Comparison of ENCODE assay signal across 8 mouse cellular contexts in the genomic region with DNA sequence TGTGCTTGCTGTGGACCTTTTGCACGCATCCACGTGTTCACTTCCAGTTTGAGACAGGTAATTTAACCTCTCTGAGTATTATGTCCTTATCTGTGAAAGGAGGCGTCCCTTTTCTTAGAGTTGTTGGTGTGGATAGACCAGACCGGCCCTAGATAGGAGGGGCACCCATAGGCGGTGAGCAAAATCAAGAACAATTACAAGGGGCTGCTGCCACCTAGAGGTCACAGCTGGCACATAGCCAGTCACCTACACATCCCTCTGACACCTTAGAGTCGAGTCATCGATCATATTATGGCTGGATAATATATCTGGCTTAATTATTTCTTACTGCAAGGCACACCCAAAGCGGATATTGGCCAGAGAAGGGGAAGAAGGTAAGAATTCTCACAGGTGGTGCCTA. TPM values are rescaled to one million over a fixed set of nuclear protein-coding genes. Genes with fewer than 3 reads are reported as not detected.
A peak's percentile ranks its signal among the peaks of the same experiment; 100 is the strongest.
DNase-seq lines count a peak whose midpoint lies in the region; ATAC-seq and TF ChIP-seq lines count a peak whose summit lies in the region.

No protein-coding gene starts in this region.

- peak overlapping the region; percentile 8; the same call in 1 of the 2 replicates for H3K4me2 ChIP-seq in heart, embryonic 14.5 days (ENCODE audit: low read length)
- no peak overlapping the region for H3K4me2 ChIP-seq in midbrain, embryonic 12.5 days (replicated peaks)
- H3K4me2 ChIP-seq in stomach, embryonic 14.5 days (replicated peaks; ENCODE audit: low read depth, low read length) = no peak overlapping the region

- TF ChIP-seq CTCF in layer of hippocampus, adult 2 months (conservative IDR thresholded peaks at IDR 0.05) = peak; percentile 75

- ATAC-seq in heart, embryonic 14.5 days (ENCODE audit: insufficient number of reproducible peaks, insufficient read depth, low FRiP score, low read depth) = 0 out of 2 replicates have a peak, but pooled peaks have one; percentile 11
- peak; percentile 13; the same call in 1 of the 2 replicates for ATAC-seq in midbrain, embryonic 12.5 days (ENCODE audit: low FRiP score, low read depth)
- 0 out of 2 replicates have a peak, but pooled peaks have one; percentile 15 for ATAC-seq in stomach, embryonic 14.5 days (ENCODE audit: insufficient number of reproducible peaks, insufficient read depth, low FRiP score, low read depth)

- peaks cover 20% of the 10 kb centered on the region for H3K36me3 ChIP-seq in heart, embryonic 14.5 days (ENCODE audit: control insufficient read depth, insufficient read depth, low read length)
- H3K36me3 ChIP-seq in midbrain, embryonic 12.5 days = no peaks in the 10 kb centered on the region
- H3K36me3 ChIP-seq in stomach, embryonic 14.5 days (ENCODE audit: control insufficient read depth, insufficient read depth, low read length) = no peaks in the 10 kb centered on the region

- no peak overlapping the region for H3K4me3 ChIP-seq in layer of hippocampus, adult 2 months
- H3K4me3 ChIP-seq in heart, embryonic 14.5 days (ENCODE audit: control insufficient read depth in 1 of 2, insufficient read depth in 1 of 2, low read depth in 1 of 2, low read length in 2 of 2) = no peak overlapping the region
- H3K4me3 ChIP-seq in midbrain, embryonic 12.5 days = no peak overlapping the region
- H3K4me3 ChIP-seq in stomach, embryonic 14.5 days (ENCODE audit: low read depth, low read length) = no peak overlapping the region

- H3K9ac ChIP-seq in heart, embryonic 14.5 days (ENCODE audit: low read length) = no peak overlapping the region
- no peak overlapping the region for H3K9ac ChIP-seq in midbrain, embryonic 12.5 days (replicated peaks)
- H3K9ac ChIP-seq in stomach, embryonic 14.5 days (replicated peaks; ENCODE audit: low read depth, low read length) = no peak overlapping the region

- no peak overlapping the region for H3K27ac ChIP-seq in layer of hippocampus, adult 2 months
- H3K27ac ChIP-seq in heart, embryonic 14.5 days (replicated peaks in 1 of 2; ENCODE audit: control insufficient read depth in 1 of 2, insufficient read depth in 1 of 2, low read depth in 2 of 2, low read length in 2 of 2) = no peak overlapping the region
- H3K27ac ChIP-seq in midbrain, embryonic 12.5 days (replicated peaks) = no peak overlapping the region
- H3K27ac ChIP-seq in stomach, embryonic 14.5 days (ENCODE audit: low read length) = no peak overlapping the region

- 8% methylated on average over 8 of the region's 8 CpGs for WGBS in heart, embryonic 14.5 days
- WGBS in midbrain, embryonic 12.5 days = 17% methylated on average over 8 of the region's 8 CpGs
- 14% methylated on average over 8 of the region's 8 CpGs for WGBS in stomach, embryonic 14.5 days

- H3K4me1 ChIP-seq in heart, embryonic 14.5 days (ENCODE audit: control insufficient read depth in 2 of 2, insufficient read depth in 2 of 2, low read length in 2 of 2) = peaks cover 43 to 44% of the 10 kb centered on the region in 2 experiments
- peaks cover 44% of the 10 kb centered on the region for H3K4me1 ChIP-seq in midbrain, embryonic 12.5 days
- H3K4me1 ChIP-seq in stomach, embryonic 14.5 days (ENCODE audit: control insufficient read depth, insufficient read depth, low read length) = peaks cover 31% of the 10 kb centered on the region

- no peak for DNase-seq in layer of hippocampus, adult 2 months (ENCODE audit: low spot score in 2 of 2)
- no peak for DNase-seq in layer of hippocampus, adult 8-10 months (ENCODE audit: low spot score in 2 of 2)
- DNase-seq in c-Kit-positive CD71-positive TER-119-negative erythroid progenitor cells, embryonic 14.5 days (ENCODE audit: low read depth) = peak; percentile 72
- peak; percentile 78 to 84 for DNase-seq in kidney, postnatal 4 days
- DNase-seq in gastrocnemius, adult 8-10 months (ENCODE audit: low spot score in 2 of 2) = no peak

- no peaks in the 10 kb centered on the region; the same call in 1 of the 2 replicates for H3K27me3 ChIP-seq in heart, embryonic 14.5 days (ENCODE audit: control insufficient read depth, insufficient read depth, low read length)
- peaks cover 41% of the 10 kb centered on the region for H3K27me3 ChIP-seq in midbrain, embryonic 12.5 days
- H3K27me3 ChIP-seq in stomach, embryonic 14.5 days (ENCODE audit: control insufficient read depth, insufficient read depth, low read length) = no peaks in the 10 kb centered on the region

- no peaks in the 10 kb centered on the region for H3K9me3 ChIP-seq in heart, embryonic 14.5 days (ENCODE audit: control insufficient read depth, low read length)
- no peaks in the 10 kb centered on the region for H3K9me3 ChIP-seq in midbrain, embryonic 12.5 days
- H3K9me3 ChIP-seq in stomach, embryonic 14.5 days (ENCODE audit: control insufficient read depth, low read depth, low read length) = no peaks in the 10 kb centered on the region

RNA-seq across cellular contexts. Expression of gene Ccdc9b, which starts 2.6 kb away (rescaled TPM):
- total RNA-seq in layer of hippocampus, adult 2 months (2021) = 1 to 10 TPM; 7.6 to 9.6 TPM
- total RNA-seq in layer of hippocampus, adult 8-10 months (2022) = 1 to 10 TPM; 6.2 to 8.4 (median 6.6) TPM
- 1.7 and 2.2 TPM in 2 replicates for polyA plus RNA-seq in heart, embryonic 14.5 days (2014; fragmentation: Nextera tagmentation; extraction: Ambion mirVana)
- polyA plus RNA-seq in midbrain, embryonic 12.5 days (2016; fragmentation: Nextera tagmentation; extraction: Ambion mirVana) = 1.9 and 2.2 TPM in 2 replicates
- polyA plus RNA-seq in stomach, embryonic 14.5 days (2014; fragmentation: Nextera tagmentation; extraction: Ambion mirVana) = 0.75 and 1.4 TPM in 2 replicates
- total RNA-seq in gastrocnemius, adult 8-10 months (2022) = 10 to 100 TPM; 17.5 to 20.6 (median 18.4) TPM

RNA-seq across cellular contexts. Expression of gene Phgr1, which starts 12.7 kb away (rescaled TPM):
- total RNA-seq in layer of hippocampus, adult 2 months (2021) = not detected
- total RNA-seq in layer of hippocampus, adult 8-10 months (2022) = not detected
- not detected in 2 replicates for polyA plus RNA-seq in heart, embryonic 14.5 days (2014; fragmentation: Nextera tagmentation; extraction: Ambion mirVana)
- polyA plus RNA-seq in midbrain, embryonic 12.5 days (2016; fragmentation: Nextera tagmentation; extraction: Ambion mirVana) = not detected in 2 replicates
- 22.2 and 24.8 TPM in 2 replicates for polyA plus RNA-seq in stomach, embryonic 14.5 days (2014; fragmentation: Nextera tagmentation; extraction: Ambion mirVana)
- total RNA-seq in gastrocnemius, adult 8-10 months (2022) = not detected

RNA-seq across cellular contexts. Expression of gene Inafm2, which starts 14.3 kb away (rescaled TPM):
- 10 to 100 TPM; 62.1 to 66.7 TPM for total RNA-seq in layer of hippocampus, adult 2 months (2021)
- total RNA-seq in layer of hippocampus, adult 8-10 months (2022) = 10 to 100 TPM; 58.4 to 69.8 (median 63.7) TPM
- 64.4 and 68.0 TPM in 2 replicates for polyA plus RNA-seq in heart, embryonic 14.5 days (2014; fragmentation: Nextera tagmentation; extraction: Ambion mirVana)
- 25.1 TPM in 2 replicates for polyA plus RNA-seq in midbrain, embryonic 12.5 days (2016; fragmentation: Nextera tagmentation; extraction: Ambion mirVana)
- polyA plus RNA-seq in stomach, embryonic 14.5 days (2014; fragmentation: Nextera tagmentation; extraction: Ambion mirVana) = 33.0 and 33.5 TPM in 2 replicates
- total RNA-seq in gastrocnemius, adult 8-10 months (2022) = 1 to 10 TPM; 5.0 to 7.2 (median 5.2) TPM

RNA-seq across cellular contexts. Expression of gene Disp2, which starts 19.7 kb away (rescaled TPM):
- total RNA-seq in layer of hippocampus, adult 2 months (2021) = 100 to 1,000 TPM; 263 to 273 TPM
- total RNA-seq in layer of hippocampus, adult 8-10 months (2022) = 100 to 1,000 TPM; 231 to 282 (median 253) TPM
- polyA plus RNA-seq in heart, embryonic 14.5 days (2014; fragmentation: Nextera tagmentation; extraction: Ambion mirVana) = 0.18 and 0.27 TPM in 2 replicates
- 17.5 and 17.8 TPM in 2 replicates for polyA plus RNA-seq in midbrain, embryonic 12.5 days (2016; fragmentation: Nextera tagmentation; extraction: Ambion mirVana)
- polyA plus RNA-seq in stomach, embryonic 14.5 days (2014; fragmentation: Nextera tagmentation; extraction: Ambion mirVana) = 2.1 and 2.8 TPM in 2 replicates
- under 1 TPM in 2 of 4 experiments, not detected in 2; 0.10 to 0.11 TPM for total RNA-seq in gastrocnemius, adult 8-10 months (2022)

RNA-seq across cellular contexts. Expression of gene Plcb2, which starts 31.6 kb away (rescaled TPM):
- total RNA-seq in layer of hippocampus, adult 2 months (2021) = 1 to 10 TPM; 2.3 to 2.6 TPM
- 1 to 10 TPM; 2.6 to 7.6 (median 4.7) TPM for total RNA-seq in layer of hippocampus, adult 8-10 months (2022)
- polyA plus RNA-seq in heart, embryonic 14.5 days (2014; fragmentation: Nextera tagmentation; extraction: Ambion mirVana) = 2.0 and 2.6 TPM in 2 replicates
- polyA plus RNA-seq in midbrain, embryonic 12.5 days (2016; fragmentation: Nextera tagmentation; extraction: Ambion mirVana) = 0.17 and 0.50 TPM in 2 replicates
- polyA plus RNA-seq in stomach, embryonic 14.5 days (2014; fragmentation: Nextera tagmentation; extraction: Ambion mirVana) = 1.3 and 2.0 TPM in 2 replicates
- under 1 TPM in 3 of 4 experiments, not detected in 1; 0.15 to 0.27 (median 0.27) TPM for total RNA-seq in gastrocnemius, adult 8-10 months (2022)

Comparison
In these comparisons a context has a peak if more than half of its experiments do, and no peak if none do; other contexts are left out.
1. DNase-seq: peak in c-Kit-positive CD71-positive TER-119-negative erythroid progenitor cells, embryonic 14.5 days (single experiment) and kidney, postnatal 4 days (2 of 2); none in layer of hippocampus, adult 2 months (0 of 2), layer of hippocampus, adult 8-10 months (0 of 2) and gastrocnemius, adult 8-10 months (0 of 2).
2. RNA of gene Inafm2, which starts 14.3 kb away (total RNA-seq): 58.4 to 69.8 TPM in layer of hippocampus, adult 8-10 months and 62.1 to 66.7 TPM in layer of hippocampus, adult 2 months; 5.0 to 7.2 TPM in gastrocnemius, adult 8-10 months; every median in the first group is over 4 times any median in the second.
3. Peak in every context shown above with its lines, with median percentiles within 50 percentile points of each other: ATAC-seq.